ENCODE assay signal across 11 mouse cellular contexts in genomic region chr3:9128407-9128806, GRCm38 (mm10).
DNase-seq lines count a peak whose midpoint lies in the region; ATAC-seq and TF ChIP-seq lines count a peak whose summit lies in the region.
"Had no signal": no experiment of that assay in that cellular context is flagged by ENCODE, and none has a peak within 500 bp of the region (broad histone marks: within the 10 kb centered on the region; RNA-seq: fewer than 3 reads in every experiment).

No protein-coding gene starts in this region.

- no peaks in the 10 kb centered on the region for H3K9me3 ChIP-seq in liver, embryonic 11.5 days (ENCODE audit: control insufficient read depth, low read length)
- H3K9me3 ChIP-seq in intestine, embryonic 15.5 days, result no peaks in the 10 kb centered on the region
- no peaks in the 10 kb centered on the region for H3K9me3 ChIP-seq in neural tube, embryonic 15.5 days (replicated peaks)
- H3K9me3 ChIP-seq: liver, embryonic 13.5 days had no signal

- no peak for ATAC-seq in liver, embryonic 11.5 days (replicated peaks; ENCODE audit: low FRiP score)
- peak; percentile 91 for ATAC-seq in intestine, embryonic 15.5 days
- no peak for ATAC-seq in activated CD4-positive, CD25-positive, alpha-beta regulatory T cell, adult 4 months
- ATAC-seq in neural tube, embryonic 15.5 days (ENCODE audit: low FRiP score), result no peak
- ATAC-seq in CD4-positive, CD25-positive, alpha-beta regulatory T cell, adult 4 months, result no peak

- 68% methylated on average over 4 of the region's 4 CpGs for WGBS in liver, adult 2 months
- WGBS in liver, embryonic 11.5 days, result 59% methylated on average over 4 of the region's 4 CpGs
- WGBS in intestine, embryonic 15.5 days, result 67% methylated on average over 4 of the region's 4 CpGs
- WGBS in neural tube, embryonic 15.5 days, result 68% methylated on average over 4 of the region's 4 CpGs

- no peaks in the 10 kb centered on the region for H3K36me3 ChIP-seq in liver, adult 2 months (ENCODE audit: control insufficient read depth, insufficient read depth, low read length)
- no peaks in the 10 kb centered on the region for H3K36me3 ChIP-seq in liver, embryonic 11.5 days (ENCODE audit: control insufficient read depth, insufficient read depth, low read length)
- no peaks in the 10 kb centered on the region for H3K36me3 ChIP-seq in intestine, embryonic 15.5 days
- no peaks in the 10 kb centered on the region for H3K36me3 ChIP-seq in neural tube, embryonic 15.5 days
- H3K36me3 ChIP-seq: liver, embryonic 13.5 days had no signal

- no peak for TF ChIP-seq CTCF in liver, adult 2 months (IDR thresholded peaks at IDR 0.05; ENCODE audit: low read depth, low read length)

- no peak overlapping the region for H3K4me2 ChIP-seq in liver, embryonic 11.5 days
- H3K4me2 ChIP-seq in intestine, embryonic 15.5 days (replicated peaks), result no peak overlapping the region
- H3K4me2 ChIP-seq in neural tube, embryonic 15.5 days, result no peak overlapping the region
- H3K4me2 ChIP-seq: liver, embryonic 13.5 days had no signal

- no peak overlapping the region for H3K27ac ChIP-seq in liver, adult 2 months (replicated peaks; ENCODE audit: insufficient read depth, low read depth, low read length)
- no peak overlapping the region for H3K27ac ChIP-seq in liver, embryonic 11.5 days (ENCODE audit: low read depth, low read length)
- no peak overlapping the region for H3K27ac ChIP-seq in intestine, embryonic 15.5 days
- no peak overlapping the region for H3K27ac ChIP-seq in neural tube, embryonic 15.5 days (replicated peaks)
- H3K27ac ChIP-seq: liver, embryonic 13.5 days had no signal

- no peaks in the 10 kb centered on the region for H3K4me1 ChIP-seq in liver, adult 2 months (ENCODE audit: control insufficient read depth, insufficient read depth, low read length)
- H3K4me1 ChIP-seq in liver, embryonic 11.5 days (replicated peaks; ENCODE audit: control insufficient read depth, insufficient read depth, low read length), result no peaks in the 10 kb centered on the region
- H3K4me1 ChIP-seq in intestine, embryonic 15.5 days (replicated peaks), result no peaks in the 10 kb centered on the region
- H3K4me1 ChIP-seq in neural tube, embryonic 15.5 days, result no peaks in the 10 kb centered on the region
- H3K4me1 ChIP-seq: liver, embryonic 13.5 days had no signal

- H3K27me3 ChIP-seq in liver, adult 2 months (ENCODE audit: control insufficient read depth, insufficient read depth, low read length), result no peaks in the 10 kb centered on the region; the same call in 1 of the 2 replicates
- no peaks in the 10 kb centered on the region for H3K27me3 ChIP-seq in liver, embryonic 11.5 days (replicated peaks; ENCODE audit: control insufficient read depth, insufficient read depth, low read length)
- H3K27me3 ChIP-seq in intestine, embryonic 15.5 days (replicated peaks), result no peaks in the 10 kb centered on the region
- no peaks in the 10 kb centered on the region for H3K27me3 ChIP-seq in neural tube, embryonic 15.5 days (replicated peaks)
- H3K27me3 ChIP-seq: liver, embryonic 13.5 days had no signal

- H3K4me3 ChIP-seq in liver, adult 2 months (ENCODE audit: insufficient read depth, low read depth, low read length), result no peak overlapping the region
- no peak overlapping the region for H3K4me3 ChIP-seq in liver, embryonic 11.5 days (ENCODE audit: low read depth, low read length)
- no peak overlapping the region for H3K4me3 ChIP-seq in intestine, embryonic 15.5 days (replicated peaks)
- no peak overlapping the region for H3K4me3 ChIP-seq in neural tube, embryonic 15.5 days (replicated peaks)
- H3K4me3 ChIP-seq: liver, embryonic 13.5 days had no signal

- H3K9ac ChIP-seq in liver, adult 2 months (ENCODE audit: low read depth, low read length), result no peak overlapping the region
- no peak overlapping the region for H3K9ac ChIP-seq in liver, embryonic 11.5 days (ENCODE audit: low read depth, low read length)
- H3K9ac ChIP-seq in intestine, embryonic 15.5 days, result no peak overlapping the region
- no peak overlapping the region for H3K9ac ChIP-seq in neural tube, embryonic 15.5 days (replicated peaks)
- H3K9ac ChIP-seq: liver, embryonic 13.5 days had no signal

- no peaks in the 10 kb centered on the region for H3K79me2 ChIP-seq in liver, adult 2 months (ENCODE audit: control insufficient read depth, insufficient read depth, low read length)

- DNase-seq in liver, adult 2 months (ENCODE audit: extremely low read depth, low read depth, low spot score), result peak; percentile 8
- no peak for DNase-seq in liver, embryonic 11.5 days (ENCODE audit: low spot score)
- DNase-seq in adipocyte (ENCODE audit: low spot score), result peak; percentile 18
- peak; percentile 52 to 58 for DNase-seq in monocyte, adult 2 months (ENCODE audit: low read depth in 1 of 2, low spot score in 2 of 2)
- DNase-seq: kidney, postnatal 14 days; liver, embryonic 13.5 days; thymus, postnatal 4 days had no signal

- TF ChIP-seq POLR2A in liver, adult 2 months (IDR thresholded peaks at IDR 0.05; ENCODE audit: extremely low read depth, insufficient read depth, low read length), result no peak
